Mouse (Mus musculus) retina, adult 2 months (tissue): ENCODE data around the gene Dctn2.
"Not testable (repeated sequence)": the region's sequence is repeated elsewhere in the genome, so short reads cannot be mapped to it uniquely, and the experiment has no call there.

Experiments
- DNase-seq: peaks from one replicate; pipeline ENCODE4 v3.0.0-alpha.2; 2012; ENCODE audit warnings: low read depth, low spot score

Dctn2 gene

GRCm38 (mm10) chr10:127312858-127313257 is 46.7 kb downstream of the Dctn2 start:
- no peak for DNase-seq

DNA sequence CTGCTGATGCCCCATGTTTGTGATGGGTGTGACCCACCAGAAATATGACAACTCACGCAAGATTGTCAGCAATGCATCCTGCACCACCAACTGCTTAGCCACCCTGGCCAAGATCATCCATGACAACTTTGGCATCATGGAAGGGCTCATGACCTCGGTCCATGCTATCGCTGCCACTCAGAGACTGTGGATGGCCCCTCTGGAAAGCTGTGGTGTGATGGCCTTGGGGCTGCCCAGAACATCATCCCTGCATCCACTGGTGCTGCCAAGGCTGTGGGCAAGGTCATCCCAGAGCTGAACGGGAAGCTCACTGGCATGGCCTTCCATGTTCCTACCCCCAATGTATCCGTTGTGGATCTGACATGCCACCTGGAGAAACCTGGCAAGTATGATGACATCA is 47.3 kb downstream of the Dctn2 start:
- not testable (repeated sequence) for DNase-seq

GRCm38 (mm10) chr10:127314950-127315349 is 48.8 kb downstream of the Dctn2 start:
- DNase-seq, result not testable (repeated sequence)

GRCm38 (mm10) chr10:127317277-127317676 is 51.1 kb downstream of the Dctn2 start:
- DNase-seq, result no peak

GRCm38 (mm10) chr10:127318009-127318408 is 51.8 kb downstream of the Dctn2 start:
- DNase-seq, result no peak

DNA sequence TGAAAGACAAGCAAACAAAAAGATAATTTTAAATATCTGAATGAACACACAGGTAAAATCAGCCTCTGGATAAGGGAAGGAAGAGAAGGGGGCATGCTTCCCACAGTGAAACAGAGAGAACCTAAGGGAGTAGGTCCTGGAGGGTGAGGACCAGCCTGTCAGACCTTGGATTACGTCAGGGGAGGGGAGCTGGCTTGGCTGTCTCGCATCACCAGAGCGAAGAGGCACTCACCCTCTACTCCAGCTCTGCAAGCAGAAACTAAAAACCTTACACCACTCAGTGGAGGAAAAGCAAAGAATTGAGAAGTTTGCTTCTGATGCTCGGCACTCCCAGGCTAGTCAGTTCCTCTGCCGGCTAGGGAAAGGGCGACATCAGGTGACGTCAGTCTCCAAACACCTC is 53.8 kb downstream of the Dctn2 start:
- no peak for DNase-seq

DNA sequence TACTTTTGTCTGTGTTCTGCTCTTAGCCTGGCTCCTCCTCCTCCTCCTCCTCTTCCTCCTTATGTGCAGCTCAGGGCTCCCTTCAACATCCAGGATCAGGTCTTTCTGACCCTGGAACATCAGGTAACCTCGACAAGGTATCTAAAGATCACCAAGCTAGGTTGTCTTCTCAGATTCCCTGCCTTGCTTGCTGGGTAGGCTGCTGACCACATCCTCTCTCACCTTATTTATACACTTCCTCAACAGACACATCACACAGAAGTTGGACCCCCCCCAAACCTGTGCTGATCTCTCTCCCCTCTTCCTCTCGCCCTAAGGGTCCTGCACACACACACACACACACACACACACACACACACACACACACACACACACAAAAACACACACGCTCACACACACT is 55.5 kb downstream of the Dctn2 start, which contains the start of gene Arhgap9:
Gene Arhgap9, plus strand, starts transcription at position 344 of the 400 bp plus-strand sequence.
- no peak for DNase-seq

GRCm38 (mm10) chr10:127322178-127322577 is 56.0 kb downstream of the Dctn2 start:
- DNase-seq, result no peak

GRCm38 (mm10) chr10:127322669-127323068 is 56.5 kb downstream of the Dctn2 start:
- DNase-seq, result no peak

- DNase-seq, result no peak
These were observed 57.1 kb downstream of the Dctn2 start for GRCm38 (mm10) chr10:127323131-127323855.

DNA sequence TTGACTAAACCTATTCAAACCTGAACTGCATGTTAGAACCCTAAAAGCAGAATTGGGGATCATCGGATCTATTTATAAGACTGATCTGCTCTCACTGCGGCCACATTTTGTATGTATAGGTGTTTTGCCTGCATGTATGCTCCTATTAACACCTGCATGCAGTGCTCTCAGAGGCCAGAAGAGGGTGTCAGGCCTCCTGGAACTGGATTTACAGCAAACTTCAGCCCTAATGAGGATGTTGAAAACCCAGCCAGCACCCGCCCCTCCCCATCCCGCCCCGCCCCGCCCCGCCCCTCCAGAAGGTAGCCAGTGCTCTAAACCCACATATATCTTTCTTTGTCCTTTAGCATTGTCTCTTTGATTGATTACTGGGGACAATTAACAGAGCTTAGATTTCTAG is 58.3 kb downstream of the Dctn2 start:
- DNase-seq, result no peak

DNA sequence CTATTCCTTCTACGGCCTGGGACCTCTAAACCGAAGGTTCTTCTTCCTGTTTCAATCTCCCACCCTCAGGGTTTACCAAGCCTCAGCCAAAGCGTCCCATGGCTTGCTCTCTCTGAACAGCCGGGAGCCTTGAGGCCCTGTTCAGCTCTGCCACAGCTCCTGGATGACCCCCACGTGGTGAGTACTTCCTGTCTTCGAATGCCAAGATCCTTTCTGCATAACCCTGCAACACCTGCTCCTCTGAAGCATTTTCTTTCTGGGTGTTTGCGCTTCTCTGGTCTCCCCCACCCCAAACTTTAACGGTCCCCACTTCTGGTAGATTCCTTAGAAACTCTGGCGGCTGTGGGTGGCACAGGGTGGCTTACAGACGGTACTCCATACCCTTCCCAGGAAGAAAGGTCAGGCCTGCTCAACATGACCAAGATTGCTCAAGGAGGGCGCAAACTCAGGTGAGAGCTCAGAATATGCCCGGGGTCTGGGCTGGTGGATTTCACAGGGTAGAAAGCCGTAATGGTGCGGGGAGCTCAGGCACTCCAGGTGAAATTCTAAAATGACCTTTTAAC is 59.4 kb downstream of the Dctn2 start:
- DNase-seq, result no peak

DNA sequence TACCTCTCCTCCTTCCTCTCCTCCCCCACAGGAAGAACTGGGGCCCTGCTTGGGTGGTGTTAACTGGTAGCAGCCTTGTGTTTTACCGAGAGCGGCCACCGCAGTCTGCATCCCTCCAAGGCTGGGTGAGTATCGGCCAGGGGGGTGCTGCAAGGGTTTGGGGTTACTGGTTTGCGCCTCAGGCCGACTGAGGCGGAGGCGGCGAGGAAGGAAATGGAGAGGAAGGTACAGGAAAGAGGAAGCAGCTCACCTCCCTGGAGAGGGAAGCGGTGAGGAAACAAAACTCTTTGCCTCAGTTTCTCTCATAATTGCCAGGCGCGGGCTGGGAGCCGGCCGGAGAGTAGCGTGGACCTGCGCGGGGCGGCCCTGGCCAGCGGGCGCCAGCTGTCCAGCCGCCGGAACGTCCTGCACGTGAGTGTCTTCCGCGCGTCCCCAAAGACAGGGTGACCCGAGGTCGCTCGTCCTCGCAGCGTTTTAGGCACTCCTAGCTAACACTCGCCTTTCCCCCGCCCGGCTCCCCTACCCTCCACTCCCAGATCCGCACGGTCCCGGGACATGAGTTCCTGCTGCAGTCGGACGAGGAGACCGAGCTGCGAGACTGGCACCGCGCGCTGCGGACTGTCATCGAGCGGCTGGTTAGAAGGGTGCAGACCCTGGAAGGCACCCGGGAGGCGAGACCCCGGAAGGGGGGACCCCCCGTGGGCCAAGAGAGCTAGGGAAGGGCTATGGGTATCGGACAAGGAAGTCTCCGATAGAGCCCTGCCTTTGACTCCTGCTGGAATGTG is 60.0 kb downstream of the Dctn2 start:
- no peak for DNase-seq

DNA sequence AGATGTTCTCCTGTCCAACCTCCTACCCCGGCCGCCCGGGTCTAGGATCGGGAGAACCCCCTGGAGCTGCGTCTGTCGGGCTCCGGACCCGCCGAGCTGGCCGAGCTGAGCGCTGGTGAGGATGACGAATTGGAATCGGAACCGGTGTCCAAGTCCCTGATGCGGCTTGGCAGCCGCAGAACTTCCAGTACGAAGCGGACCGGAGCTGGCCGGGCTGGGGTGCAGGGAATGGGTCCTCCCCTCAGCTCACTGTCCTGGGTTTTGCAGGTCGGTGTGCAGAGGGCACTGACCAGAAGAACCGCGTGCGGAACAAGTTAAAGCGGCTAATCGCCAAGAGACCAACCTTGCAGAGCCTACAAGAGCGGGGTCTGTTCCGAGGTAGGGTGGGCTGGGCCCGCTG is 60.7 kb downstream of the Dctn2 start:
- DNase-seq, result no peak

- no peak for DNase-seq
These were observed 61.4 kb downstream of the Dctn2 start for GRCm38 (mm10) chr10:127327461-127328145.

DNA sequence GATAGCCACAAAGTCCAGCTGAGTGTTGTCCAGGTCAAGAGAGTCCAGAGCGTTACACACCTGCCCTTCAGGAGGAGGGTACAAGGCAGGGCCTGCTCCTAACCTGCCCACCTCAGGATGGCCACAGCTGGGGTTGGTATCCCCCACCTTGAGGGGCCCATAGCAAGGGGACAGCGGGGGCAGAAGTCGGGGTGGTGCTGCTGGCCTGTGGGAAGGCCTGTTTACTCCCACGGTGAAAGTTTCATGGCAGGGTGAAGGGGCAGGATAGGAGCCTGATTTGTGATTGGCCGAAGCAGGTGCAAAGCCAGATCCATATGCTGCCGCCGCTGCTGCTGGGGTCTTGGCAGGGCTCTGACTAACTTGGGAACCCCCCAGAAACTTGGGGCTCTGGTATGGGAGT is 64.0 kb downstream of the Dctn2 start:
- DNase-seq, result no peak
